Mouse (Mus musculus): ENCODE measurements around the gene Zswim4. TPM values are rescaled to one million over a fixed set of nuclear protein-coding genes. Genes with fewer than 3 reads are reported as not detected.

The Zswim4 gene
- total RNA-seq (2021), result 1 to 10 TPM; 6.6 to 7.2 TPM
- long read RNA-seq, experiment 1, full-length matches to known transcripts, result 1 of 1 reads
- long read RNA-seq, experiment 1, partial matches to known transcripts, result 0 of 1 reads
- long read RNA-seq, experiment 1, other reads (novel, unspliced or antisense), result 0 of 1 reads
- long read RNA-seq, experiment 2, full-length matches to known transcripts, result 1 of 7 reads
- long read RNA-seq, experiment 2, partial matches to known transcripts, result 6 of 7 reads
- long read RNA-seq, experiment 2, other reads (novel, unspliced or antisense), result 0 of 7 reads

DNA sequence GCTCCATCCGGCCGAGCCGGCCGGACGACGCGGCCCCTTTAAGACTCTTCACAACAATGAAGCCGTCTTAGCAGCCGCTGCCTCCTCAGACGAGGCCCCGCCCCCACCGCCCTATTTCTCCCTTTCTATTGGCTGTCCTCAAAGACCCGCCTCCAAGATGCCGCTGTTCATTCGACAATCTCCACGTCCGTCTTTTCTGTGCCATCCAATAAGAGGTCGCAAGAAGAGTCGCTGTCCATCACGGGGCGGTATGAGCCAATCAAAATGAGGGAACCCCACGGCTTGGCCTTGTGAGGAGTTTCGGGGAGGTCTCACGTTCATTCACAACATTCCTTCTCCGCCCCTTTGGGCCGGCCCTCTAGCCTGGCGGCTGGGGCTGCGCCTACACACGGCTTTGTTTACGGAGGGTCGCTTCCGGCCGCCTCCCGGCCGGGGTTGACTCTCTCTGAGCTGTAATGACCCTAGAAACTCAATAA lies at the start of gene Zswim4:
Gene Zswim4 (minus strand): TSS at position 58 of the 476 bp plus-strand sequence.
- peak; percentile 99 for DNase-seq (ENCODE audit: low spot score)

DNA sequence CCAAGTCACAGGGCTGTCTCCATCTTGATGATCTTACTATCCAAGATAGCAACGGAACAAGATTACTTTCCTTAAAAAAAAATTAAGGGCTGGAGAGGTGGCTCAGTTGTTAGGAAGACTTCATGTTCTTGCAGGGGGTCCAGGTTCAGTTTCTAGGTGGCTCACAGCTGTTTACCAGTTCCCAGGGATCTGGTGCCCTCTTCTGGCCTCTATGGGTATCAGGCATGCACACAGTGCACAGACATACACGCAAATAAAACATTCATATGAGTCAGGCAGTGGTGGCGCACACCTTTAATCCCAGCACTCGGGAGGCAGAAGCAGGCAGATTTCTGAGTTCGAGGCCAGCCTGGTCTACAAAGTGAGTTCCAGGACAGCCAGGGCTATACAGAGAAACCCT lies 48.8 kb upstream of the Zswim4 start:
- peak; percentile 49 for DNase-seq (ENCODE audit: low spot score)

DNA sequence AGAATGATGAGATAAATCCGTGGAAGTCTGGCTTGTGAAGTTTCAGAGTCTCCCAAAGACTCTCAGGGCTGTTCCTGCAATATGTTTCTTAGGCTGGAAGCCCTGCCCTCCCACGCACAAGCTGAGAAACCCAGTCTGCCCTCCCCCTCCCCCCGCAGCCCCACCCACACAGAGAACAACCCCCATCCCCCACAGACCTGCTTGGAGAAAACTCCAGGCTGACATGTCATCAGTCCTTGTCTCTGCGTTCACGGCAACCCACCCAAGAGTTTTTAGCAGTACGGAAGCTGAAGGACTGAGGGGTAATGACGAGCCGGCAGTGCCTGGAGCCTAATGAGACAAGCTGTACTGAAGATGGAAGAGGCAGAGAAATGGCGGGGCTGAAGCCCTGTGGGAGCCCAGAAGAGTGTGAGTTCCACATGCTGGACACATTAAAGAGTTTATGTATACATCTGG lies 47.8 kb upstream of the Zswim4 start:
- DNase-seq (ENCODE audit: low spot score), result peak; percentile 12

DNA sequence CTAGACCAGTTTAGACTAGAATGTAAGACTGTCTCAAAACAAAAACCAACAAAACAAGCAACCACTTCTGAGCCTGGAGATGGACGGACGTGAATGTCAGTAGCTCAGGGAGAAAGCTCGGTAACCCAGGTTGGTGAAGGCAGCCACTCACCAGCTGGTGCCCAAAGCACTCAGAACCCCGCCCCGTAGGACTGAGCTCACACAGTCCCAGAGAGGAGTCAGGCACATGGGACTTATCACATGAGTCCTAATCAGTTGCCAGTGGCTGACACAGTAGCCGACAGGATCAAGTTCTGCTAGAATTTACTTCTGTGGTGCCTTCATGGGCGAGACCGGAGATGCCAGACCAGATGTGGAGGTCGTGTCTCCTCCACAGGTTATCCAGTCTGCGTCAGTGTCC lies 43.9 kb upstream of the Zswim4 start:
- peak; percentile 23 for DNase-seq (ENCODE audit: low spot score)

DNA sequence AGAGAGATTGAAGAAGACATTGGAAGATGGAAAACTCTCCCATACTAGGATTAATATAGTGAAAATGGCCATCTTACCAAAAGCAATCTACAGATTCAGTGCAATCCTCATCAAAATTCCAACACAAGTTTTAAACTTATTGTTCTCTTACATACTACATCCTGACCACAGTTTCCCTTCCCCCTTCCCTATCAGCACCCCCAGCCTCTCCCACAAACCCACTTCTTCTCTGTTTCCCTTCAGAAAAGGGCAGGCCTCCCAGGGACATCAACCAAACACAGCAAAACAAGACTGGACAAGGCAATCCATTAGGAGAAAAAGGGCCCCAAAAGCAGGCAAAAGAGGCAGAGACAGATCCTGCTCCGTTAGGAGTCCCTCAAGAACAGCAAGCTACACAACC lies 39.6 kb upstream of the Zswim4 start:
- DNase-seq (ENCODE audit: low spot score), result no peak

DNA sequence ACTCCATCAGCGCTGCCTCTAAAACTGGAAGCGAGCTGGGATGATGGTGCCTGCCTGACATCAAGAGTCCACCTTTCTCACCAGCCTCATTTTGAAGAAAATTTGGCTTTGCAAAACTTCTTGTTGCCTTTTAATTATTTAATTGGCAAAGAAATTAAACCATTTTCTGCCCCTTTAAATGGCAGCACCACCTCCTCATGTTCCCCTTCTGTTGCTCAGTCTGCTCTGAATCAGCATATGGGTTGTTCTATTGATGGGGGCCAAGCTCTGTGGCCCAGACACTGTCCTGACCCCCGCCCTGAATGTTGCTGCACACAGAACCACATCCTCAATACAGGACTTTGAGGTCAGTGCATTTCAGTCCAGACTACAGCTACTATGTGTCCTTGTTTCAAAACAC lies 37.1 kb upstream of the Zswim4 start:
- DNase-seq (ENCODE audit: low spot score), result no peak

DNA sequence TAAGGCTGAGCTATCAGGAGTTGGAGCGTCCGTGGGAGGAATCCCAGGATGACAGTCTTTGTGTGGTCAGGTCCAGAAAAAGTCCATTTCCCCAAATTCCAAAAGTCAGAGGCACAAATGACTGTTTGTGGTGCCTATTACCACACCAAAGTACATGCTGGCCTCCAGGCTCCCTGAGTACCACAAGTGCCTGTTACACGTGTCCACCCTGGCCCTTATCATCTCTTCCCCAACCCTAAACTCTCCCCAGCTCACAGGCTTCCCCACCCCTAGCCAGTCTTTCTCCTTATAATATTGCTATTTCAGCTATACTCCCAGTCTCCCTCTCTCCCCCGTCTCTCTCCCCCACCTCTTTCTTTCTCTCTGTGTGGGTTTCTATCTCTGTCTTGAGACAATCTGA lies 35.4 kb upstream of the Zswim4 start:
- DNase-seq (ENCODE audit: low spot score), result no peak

DNA sequence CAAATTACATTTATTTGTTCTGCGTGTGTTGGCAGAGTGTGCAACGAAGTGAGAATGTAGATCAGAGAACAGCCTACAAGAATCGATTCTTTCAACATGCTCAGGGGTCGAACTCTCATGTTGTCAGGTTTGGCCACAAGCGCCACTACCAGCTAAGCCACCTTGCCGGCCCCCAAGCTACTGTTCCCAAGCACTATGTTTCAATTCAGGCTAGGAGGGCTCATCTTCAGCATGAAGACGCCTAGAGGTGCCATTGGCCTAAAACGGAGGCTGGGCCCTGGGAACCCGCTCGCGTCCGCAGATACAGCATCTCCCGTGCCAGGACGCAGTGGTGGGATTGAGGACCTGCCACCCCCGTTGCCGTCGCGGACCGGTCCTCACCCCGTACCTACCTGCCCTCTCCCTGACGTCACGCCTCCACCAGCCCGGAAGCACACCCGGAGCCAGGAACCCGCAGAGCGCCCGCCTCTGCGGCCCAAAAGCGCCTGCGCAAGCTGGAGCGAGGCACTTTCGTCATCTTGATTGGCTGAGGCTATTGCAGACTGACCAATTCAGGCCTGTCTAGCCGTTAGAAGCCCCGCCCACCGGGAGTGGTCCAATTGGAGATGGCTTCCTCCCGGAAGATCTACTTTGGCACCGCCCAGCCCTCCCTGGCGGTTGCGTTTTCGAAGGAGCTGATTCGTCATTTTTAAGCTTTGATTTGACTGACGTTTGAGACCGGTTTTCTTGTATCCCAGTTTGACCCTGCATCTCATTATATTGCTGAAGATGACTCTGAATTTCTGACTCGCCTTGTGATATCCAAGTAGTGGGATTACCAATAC lies 33.3 kb upstream of the Zswim4 start, which contains the start of gene Ccdc130:
Gene Ccdc130 (minus strand): TSS at position 431 of the 824 bp plus-strand sequence.
- DNase-seq (ENCODE audit: low spot score), result peak; percentile 100

DNA sequence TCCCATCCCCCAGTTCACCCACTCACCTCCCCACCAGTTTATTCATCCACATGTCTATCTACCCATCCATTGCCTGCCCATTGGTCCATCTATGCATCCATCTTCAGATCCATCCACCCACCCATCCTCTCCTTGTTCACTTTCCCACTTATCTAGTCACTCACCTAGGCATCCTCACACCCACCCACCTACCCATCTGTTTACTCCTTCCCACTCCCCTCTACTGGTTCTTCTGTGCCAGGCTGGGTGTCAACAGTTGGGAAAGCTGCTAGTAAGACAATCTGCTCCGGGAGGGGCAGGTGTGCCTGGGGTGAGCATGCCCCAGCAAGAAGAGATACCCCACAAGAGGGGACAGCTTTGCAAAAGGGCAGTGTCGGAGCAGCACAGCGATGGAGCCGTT lies 24.2 kb upstream of the Zswim4 start:
- DNase-seq (ENCODE audit: low spot score), result no peak

DNA sequence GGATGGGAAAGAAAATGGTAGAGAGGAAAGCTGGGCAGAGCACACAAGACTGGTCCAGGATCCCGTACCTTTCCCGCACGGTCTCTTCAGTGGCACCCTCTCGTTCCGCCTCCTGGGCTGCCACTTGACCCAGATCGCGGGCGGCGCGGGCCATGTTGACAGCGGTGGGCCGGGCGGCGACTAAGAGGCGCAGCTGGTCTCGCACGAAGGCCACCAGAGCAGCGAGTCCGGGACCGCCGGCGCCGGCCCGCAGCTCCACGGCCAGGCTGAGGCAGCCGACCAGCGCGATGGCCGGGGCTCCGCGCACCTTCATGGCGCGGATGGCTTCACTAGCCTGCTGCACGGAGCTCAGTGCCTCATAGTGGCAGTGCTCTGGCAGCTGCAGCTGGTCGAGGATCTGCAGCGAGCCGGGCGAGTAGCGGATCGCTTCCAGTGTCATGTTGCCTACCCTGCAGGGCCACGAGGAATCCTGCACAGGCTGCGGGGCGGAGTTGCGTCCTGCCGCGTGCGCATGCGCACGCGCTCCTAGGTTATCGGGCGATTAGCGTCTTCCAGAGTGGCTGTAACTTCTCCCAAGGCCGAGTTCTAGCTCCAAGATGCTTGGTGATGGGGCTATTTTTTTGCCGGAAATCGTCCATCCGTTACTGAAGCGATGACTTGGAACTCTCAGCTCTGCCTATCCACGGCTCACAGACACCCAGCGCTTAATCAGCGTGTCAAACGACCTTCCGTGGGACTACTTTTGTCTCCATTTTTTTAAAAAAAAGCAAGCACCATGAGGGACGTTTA lies 20.2 kb upstream of the Zswim4 start, which contains the start of gene Mri1:
Gene Mri1 (minus strand): TSS at position 505 of the 789 bp plus-strand sequence.
- peak; percentile 83 for DNase-seq (ENCODE audit: low spot score)

DNA sequence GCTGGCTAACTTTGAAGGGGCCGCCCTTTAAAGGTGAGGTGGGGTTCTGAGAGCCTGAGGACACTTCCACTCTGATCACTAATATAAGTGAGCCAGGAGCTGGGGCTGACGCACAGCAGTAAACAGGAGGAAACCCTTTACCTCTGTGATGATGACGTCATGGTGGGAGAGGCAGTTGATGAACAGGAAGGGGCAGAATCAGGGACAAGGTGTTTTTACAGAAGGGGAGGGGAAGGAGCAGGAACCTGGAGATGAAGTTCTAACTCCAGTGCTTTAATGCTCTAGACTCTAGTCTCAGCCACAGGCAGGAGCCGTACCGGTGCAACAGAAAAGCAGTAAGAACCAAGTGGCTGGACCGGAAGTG lies 19.6 kb upstream of the Zswim4 start:
- no peak for DNase-seq (ENCODE audit: low spot score)

DNA sequence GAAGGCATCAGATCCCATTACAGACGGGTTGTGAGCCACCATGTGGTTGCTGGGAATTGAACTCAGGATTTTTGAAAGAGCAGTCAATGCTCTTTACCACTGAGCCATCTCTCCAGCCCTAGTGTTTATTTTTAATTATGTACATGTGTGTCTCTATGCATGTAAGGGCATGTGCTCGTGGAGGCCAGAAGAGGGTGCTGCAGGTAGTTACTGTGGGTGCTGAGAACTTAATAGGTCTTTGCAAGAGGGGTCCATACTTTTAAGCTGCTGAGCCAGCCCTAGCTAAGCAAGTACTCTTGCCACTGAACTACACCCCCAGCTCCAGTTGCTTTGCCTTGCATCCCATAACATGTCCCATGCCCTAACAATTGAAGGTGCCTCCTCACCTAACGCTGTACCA lies 19.0 kb upstream of the Zswim4 start:
- no peak for DNase-seq (ENCODE audit: low spot score)

DNA sequence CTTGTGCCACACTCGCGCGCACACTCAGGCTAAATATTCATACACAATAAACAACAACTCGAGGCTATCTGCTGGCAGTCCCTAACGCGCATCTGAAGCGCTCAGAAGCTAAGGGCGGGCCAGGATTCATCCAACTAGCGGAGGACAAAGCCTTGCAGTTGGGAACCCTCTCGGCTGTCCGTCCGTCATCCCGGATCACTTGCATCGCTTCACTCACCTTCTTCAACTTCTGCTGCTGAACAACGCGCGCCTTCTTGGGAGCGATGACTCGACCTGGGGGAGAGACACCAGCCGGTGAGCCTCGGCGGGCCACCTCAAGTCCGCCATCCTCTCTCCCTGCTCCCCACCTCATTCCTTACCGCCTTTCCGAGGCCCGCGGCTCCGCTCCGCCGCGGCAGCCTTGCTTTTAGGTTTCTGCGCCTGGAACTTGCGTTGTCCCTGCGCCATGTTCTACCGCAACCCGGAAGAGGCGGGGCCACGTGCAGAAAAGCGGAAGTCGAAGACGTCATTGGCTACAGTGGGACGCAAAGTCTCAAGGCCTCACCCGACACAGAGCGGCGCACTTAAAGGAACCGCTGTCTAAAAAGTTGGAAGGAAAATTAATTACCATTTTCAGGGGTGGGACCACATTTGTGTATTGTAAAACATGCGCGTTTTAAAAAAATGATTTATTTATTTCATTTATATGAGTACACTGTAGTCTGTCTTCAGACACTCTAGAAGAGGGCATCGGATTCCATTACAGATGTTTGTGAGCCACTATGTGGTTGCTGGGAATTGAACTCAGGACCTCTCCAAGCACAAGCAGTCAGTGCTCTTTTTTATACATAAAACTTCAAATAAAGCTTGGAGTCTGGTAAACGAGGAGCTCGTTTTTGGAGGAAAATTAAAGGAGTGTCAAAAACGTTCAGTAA lies 12.7 kb upstream of the Zswim4 start, which contains the start of gene D8Ertd738e:
Gene D8Ertd738e (minus strand): TSS at position 463 of the 914 bp plus-strand sequence.
- peak; percentile 86 for DNase-seq (ENCODE audit: low spot score)

DNA sequence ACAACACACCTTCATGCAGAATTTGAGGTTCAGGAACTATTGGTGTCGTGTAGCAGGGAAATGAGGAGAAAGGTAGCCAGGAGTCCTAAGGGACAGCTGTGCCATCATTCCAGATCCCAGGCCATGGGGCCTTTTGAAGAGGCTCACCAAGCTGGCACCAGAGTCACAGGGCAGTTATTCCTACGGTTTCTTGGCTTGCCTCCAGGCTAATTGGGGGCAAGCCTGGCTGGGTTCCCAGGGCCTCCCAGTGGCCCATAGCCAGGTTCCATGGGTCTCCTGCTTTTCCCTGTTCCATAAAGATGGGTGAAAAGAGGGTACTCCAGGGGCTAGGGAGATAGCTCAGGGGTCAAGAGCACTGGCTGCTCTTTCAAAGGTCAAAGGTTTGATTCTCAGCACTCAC lies 5.0 kb upstream of the Zswim4 start:
- no peak for DNase-seq (ENCODE audit: low spot score)

DNA sequence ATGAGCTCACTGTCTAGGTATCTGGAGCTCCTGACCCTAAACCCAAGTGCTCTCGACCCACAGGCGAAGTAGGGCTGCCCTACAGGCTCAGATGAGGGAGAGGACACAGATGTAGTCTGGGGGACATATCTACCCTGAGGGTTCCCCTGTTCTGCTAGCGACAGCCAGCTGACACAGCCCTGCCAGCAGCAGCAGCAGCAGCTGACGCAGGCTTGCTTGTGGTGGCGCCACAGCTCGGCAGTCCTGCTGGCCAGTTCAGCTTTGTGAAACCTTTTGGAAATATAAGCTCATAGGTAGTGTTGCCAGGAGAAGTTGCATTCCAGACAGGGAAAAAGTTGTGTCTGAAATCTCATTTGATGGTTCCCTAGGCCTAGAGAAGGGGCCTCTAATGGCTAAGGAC lies 4.3 kb upstream of the Zswim4 start:
- no peak for DNase-seq (ENCODE audit: low spot score)

DNA sequence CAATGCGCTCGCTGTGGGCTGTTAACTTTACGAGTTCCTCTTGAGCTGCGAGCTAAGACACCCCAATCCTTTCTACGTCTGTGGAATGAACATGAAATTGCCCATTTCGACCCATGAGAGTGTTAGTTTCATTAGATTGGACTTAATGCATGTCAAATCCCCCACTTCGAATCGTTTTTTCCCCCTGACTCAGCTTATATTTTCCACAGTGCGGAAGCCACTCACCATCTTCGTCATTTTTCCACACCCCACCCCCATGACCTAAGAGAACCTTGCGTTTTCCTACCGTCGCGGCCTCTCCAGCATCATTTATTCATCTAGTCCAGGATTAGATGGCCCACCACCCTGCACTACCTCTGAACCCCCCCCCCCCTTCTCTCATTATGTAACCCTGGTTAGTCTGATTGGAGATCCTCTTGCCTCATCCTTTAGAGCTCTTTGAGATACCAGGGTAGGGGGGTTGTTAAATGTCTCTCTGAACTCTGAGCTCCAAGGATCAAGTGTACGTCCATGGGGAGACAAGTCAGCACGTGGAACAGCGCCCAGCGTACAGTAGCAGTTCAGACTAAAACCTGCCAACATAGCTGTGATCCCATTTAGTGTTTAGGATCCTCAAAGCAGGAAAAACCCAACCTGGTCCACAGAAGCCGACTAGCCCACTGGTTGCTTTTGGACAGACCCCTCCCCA lies 831 bp upstream of the Zswim4 start:
- no peak for DNase-seq (ENCODE audit: low spot score)

DNA sequence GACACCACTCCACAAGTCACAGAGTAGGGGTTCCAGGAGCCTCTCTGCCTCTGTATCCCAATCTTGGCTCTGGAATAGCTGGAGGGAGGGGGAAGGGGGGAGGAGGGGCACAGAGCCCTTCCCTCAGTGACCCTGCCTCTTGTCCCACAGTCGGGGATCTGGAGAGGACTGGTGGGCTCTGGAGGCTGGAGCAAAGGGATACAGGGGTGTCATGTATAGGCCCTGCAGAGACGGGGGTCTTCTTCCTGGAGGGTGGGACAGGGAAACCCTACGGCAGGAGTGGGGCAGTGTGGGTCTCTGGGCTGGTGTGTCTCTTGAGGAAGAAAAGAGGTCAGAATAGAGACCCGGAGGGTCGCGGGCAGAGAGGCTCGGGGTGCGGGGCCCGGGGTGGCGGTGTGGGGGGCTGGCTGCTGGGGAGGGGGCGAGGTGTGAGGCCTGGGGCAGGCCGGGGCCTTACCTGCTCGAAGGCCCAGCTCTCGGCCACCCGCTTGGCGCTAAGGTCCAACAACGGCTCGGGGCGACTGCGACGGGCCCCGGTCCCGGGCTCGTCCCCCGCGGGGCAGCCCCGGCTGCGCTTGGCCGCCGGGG lies 351 bp downstream of the Zswim4 start:
- no peak for DNase-seq (ENCODE audit: low spot score)

DNA sequence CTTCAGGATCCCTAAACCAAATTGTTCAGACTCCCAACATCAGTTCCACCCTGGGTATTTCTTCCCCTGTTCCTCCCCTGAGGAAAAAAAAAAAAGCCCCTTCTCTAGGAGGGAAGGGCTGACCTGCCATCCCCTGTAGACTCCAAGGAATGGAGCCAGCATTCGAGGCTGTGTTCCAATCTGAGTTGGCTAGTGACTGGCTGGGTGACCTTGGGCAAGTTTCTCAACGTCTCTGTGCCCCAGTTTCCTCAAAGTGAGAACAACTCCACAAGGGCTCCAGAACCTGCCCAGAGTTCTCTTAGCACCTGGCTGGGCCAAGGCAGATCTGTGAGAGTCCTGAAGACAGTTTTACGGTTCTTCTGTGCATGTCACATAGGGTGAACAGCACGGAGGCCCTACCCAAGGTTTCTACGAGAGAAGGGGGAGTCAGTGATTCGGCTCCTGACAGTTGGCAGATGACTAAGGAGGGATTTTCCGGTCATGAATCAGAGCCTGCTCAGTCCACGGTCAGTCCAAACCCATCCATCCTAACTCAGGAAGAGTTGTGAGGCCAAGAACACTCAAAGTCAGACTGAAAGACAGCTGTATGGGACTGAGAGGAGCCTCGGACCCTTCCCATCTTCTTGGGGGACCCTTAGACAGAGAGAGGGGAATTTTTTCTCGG lies 977 bp downstream of the Zswim4 start:
- DNase-seq (ENCODE audit: low spot score), result no peak

DNA sequence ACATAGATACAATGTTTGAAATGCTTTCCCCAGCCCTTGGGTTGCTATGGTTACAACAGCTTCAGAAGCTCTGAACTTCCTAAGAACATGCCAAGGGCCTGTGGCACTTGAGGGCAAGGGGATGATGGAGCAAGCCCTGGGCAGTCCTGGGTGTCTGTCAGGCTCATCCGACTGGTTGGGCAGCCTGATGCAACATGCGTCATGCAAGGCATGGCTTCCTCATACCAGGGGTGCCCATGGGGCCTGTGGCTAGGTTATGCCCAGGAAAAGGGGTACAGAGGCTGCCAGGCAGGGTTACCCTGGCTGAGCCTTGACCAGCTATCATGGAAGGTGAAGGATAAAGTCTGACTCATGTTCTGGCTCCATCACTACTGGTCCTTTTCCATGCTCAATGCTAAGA lies 3.8 kb downstream of the Zswim4 start:
- no peak for DNase-seq (ENCODE audit: low spot score)

Data from gastrocnemius, adult 18-20 months (tissue).